Mouse (Mus musculus) MN1 (cell line): ENCODE data around the gene Pkm.

ENCODE experiments used
- DNase-seq: peaks from one replicate; pipeline ENCODE4 v3.0.0-alpha.2; 2016; ENCODE audit warnings: low spot score

Gene Pkm

DNA sequence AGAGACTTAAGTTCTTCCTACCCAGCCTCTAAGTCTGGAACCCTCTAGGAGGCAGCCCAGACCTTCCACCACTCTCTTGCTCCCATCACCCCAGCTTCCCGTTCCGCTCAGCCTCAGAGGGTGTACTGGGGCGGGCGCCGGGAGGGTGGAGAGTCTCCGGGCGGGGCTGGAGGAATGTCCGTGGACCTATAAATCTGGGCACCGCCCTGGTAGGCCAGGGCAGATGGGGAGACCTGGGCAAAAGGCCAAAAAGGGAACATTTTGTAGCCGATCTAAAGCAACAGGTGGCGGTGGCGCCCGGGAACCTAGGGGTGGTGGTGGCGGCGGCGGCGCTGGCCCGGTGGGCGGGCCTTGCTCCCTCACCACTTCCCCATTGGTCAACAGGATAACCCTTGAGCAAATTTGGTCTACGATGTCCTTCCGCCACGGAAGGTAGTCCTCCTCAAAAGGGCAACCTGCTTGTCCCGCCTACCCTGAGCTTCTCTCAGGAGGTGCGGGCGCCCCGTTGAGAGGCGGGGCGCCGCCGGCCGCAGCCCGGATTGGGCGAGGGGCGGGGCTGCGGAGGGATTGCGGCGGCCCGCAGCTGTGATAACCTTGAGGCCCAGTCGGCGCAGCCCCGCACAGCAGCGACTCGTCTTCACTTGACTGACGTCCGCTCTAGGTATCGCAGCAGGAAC lies at the start of gene Pkm:
TSS of gene Pkm (plus strand) at position 411 of the 677 bp plus-strand sequence.
- DNase-seq, result peak; percentile 99

DNA sequence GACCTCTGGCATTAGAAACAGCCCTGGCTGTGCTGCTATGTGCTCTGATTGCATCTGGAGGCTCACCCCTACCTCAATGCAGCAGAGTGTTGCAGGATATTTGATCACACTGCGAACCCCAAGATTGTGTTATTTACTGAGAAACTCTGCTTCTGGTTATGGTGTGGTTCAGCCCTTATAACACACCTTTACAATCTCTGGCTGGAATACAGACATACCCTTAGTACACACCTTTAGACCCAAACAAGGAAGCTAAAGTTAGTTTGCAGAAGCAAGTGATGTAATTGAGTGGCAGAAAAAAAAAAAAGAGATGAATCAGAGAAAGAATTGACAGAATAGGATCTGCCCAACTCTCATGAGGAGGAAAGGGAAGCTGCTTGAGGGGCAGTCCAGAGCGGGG lies 45.2 kb upstream of the Pkm start:
- no peak for DNase-seq

DNA sequence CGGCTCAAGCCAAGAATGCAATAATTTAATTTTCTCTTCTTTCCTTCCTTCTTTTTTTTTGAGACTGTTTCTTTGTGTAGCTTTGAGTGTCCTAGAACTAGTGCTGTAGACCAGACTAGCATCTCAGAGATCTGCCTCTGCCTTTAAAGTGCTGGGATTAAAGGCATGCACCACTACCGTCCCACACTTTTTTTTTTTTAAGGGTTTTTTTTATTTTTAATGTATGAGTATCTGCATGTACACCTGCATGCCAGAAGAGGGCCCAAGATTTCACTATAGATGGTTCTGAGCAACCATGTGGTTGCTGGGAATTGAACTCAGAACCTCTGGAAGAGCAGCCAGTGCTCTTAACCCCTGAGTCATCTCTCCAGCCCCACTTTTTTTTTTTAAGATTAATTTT lies 40.4 kb upstream of the Pkm start:
- DNase-seq, result no peak

DNA sequence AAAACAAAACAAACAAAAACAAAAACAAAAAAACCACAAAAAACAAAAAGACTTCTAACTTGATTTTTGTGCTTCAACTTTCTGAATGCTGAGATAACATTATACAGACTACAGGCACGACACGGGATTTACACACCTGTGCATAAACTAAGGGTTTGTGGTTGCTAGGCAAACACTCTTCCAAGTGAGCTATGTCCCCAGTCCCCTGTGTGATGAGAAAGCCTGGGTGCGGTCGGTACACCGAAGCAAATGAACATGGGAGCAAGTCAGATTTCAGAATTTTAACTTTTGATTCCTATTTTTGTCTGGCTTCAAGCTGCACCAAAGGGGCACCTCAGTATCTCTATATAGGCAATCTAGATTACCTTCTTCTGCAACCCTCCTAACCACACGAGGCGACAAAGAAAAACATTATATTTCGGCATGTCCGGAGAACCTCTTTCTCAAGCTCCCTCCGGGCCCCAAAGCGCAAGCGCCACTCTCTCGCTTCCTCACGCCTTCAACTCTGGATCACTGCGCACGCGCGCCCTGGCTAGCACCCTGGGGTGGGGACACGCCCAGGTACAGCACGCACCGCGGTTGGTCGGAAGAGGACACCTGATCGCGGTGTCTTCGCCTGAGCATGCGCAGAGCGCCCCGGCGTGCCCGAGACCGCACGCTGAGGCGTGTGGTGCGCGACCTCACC lies 39.4 kb upstream of the Pkm start, which contains the start of gene Parp6:
TSS of gene Parp6 (plus strand) at position 663 of the 685 bp plus-strand sequence.
- DNase-seq, result peak; percentile 99

DNA sequence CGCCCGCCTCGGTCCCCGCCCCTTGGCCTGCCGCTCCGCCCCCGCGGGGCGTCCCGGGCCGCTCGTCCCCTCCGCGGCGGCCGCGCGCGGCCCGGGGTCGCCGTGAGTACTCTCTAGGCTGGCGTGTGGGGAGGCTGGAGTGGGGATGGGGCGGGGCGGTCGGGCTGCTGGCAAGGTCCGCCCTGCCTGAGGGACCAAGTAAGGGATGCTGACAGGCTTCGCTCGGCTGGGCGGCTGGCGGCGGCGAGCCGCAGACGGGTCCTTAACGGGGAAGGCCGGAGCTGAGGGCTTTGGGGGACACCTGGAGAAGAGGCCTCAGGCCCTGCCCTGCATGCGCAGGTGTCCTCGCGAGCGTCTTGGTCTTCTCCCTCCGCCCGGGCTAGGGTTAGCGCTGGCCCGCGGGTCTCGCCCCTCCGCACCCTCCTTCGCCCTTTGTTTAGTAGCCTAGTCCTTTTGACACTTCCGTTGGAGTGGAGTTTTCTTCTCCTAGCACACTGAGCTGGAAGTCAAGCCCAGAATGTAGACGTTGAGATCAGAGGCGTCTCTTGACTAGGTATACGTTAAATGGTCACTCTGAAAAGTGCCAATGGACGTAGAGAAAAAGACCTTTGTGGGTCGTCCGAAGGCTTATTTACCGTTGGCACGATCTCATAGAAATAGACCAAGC lies 38.7 kb upstream of the Pkm start:
- no peak for DNase-seq

DNA sequence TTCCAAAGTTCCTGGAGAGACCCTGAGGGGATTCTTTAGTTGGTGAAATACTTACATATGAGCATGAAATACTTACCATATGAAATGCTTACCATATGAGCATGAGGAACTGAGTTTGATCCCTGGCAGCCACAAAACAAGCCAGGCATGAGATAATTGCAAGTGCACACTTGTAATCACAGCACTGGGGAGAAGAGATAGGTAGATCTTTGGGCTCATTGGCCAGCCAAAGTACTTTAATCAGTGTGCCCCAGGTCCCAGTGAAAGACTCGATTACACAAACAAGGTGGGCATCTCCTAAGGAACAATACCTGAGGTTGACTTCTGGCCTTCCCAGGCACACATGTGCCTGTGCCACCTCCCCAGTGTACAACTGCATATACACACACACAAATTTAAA lies 17.8 kb upstream of the Pkm start:
- no peak for DNase-seq

DNA sequence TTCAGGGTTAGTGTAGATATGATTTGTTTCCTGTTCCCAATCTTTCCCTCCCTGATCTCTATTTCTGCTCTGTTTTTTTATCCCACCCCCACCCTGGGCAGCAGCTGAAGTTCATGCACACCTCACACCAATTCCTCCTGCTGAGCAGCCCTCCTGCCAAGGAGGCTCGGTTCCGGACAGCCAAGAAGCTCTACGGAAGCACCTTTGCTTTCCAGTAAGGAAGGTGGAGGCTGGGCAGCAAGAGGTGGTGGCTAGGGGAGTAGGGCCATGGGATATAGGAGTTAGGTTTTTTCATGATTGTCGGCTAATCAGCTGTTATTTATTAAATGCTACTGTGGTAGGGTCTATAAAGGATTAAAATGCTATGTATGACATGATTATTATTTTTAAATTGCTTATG lies 16.2 kb upstream of the Pkm start:
- no peak for DNase-seq

DNA sequence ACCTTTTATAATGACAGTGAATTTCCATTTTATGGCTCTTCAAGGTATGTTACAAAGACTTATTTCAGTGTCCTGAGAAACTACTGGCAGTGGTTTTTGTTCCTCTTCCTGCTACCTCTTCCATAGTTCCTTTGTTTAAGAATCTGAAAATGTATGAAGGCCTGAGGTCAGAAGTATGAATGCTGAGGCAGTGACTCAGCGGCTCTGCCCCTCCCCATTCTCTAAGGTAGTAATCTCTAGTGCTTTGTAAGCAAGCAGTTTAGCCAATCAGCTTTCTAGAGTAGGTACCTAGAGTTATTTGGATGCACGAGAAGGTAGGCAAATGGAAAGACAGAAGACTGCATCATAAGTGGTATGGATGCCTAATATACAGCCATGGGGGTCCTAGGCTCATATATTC lies 14.8 kb upstream of the Pkm start:
- DNase-seq, result no peak

DNA sequence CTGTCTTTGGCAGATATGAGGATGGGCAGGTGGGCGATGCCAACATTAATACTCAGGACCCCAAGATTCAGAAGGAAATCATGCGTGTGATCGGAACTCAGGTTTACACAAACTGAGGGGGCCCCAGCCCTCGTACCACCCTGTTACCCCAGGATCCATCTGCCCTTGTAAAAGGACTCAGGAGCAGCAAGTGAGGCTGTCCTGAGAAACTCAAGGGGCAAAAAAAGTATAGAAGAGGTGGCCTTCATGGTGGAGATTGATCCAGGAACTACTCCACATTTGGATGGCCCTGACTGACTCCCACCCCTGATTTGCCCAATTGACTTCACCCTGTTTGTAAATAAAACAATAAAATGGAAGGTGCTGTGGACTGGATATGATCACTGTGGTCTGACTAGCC lies 6.3 kb upstream of the Pkm start:
- no peak for DNase-seq

DNA sequence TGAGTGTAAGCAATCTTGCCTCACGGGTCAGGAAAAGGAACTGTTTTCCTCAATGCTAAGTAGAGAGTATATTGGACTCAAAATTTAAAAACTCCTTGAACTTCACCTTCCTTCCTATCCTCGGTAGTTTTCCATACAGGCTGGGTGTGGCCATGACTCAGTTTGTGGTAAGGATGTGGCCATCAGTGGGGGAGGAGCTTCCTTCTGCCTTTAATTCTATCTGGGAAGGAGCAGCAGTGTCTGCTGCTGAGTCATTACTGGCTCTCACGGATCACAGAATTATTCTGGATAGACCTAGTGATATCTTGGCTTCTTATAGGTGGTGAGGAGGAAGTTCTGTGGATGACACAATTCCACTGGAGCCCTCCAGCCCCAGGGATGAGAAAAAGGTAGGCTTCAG lies 2.8 kb upstream of the Pkm start:
- DNase-seq, result peak; percentile 74

DNA sequence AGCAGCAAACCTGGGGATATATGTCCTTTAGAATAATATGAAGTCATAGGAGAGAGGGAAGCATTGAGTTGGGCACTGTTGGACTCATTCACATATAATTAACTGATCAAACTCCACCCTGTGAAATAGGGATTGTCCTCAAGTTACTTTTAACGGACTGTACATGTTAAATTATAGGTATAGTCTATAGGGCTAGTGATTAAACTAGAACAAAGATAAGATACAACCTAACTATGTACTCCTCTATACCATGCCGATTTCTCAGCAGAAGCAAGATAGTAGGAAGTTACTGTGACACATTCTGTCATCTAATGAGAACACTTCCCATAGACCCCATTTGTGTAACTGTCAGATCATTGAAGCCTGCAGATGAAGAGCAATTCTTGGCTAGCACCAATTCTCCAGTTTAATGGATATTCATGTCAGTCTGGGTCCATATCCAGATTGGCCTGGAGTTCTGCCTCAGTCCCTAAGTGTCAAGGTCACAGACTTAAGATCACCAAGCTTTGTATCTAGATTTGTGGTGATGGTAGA lies 1.7 kb upstream of the Pkm start:
- no peak for DNase-seq

DNA sequence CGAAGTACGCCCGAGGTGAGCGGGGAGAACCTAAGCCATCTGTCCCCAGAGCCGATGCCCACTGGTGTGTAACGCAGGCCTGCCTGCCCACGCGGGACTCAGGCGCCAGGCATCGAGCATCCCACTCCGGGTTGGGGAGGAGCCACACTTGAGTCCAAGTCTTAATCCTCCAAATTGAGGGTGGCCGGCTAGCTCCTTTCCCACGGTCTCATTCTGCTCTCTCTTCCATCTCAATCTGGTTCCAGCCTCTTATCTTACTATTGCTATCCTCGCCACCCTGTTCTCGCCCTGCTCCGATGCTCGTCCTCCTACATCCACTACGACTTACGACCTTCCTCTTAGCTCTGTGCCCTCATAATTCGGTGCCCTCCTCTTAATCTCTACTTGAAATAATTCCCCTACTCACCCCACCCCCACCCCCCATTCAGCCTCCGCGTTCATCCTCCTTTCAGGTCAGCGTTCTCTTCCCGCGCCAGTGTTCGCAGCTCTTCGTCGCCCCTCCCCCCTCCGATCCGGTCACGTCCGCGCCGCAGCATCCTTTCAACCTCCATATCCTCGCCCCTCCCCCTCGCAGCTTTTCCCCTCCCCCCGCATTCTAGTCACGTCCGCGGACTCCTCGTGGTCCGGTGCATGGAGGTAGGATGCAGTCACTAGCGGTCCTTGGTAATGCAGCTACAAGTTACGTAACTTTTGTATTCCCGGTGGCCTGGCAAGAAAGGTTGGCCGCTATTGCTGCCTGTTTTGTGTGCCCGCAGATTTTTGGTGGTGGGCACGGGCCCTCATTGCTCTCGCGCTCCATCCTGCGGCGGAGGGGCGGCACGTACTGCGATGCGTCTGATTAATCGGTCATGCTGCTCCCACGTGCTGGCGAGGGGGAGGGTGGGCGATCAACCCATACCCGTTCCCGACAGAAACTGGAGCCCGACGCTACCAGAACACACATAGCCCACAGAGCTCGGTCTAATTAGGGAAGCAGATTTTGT lies 758 bp downstream of the Pkm start:
- DNase-seq, result peak; percentile 86

DNA sequence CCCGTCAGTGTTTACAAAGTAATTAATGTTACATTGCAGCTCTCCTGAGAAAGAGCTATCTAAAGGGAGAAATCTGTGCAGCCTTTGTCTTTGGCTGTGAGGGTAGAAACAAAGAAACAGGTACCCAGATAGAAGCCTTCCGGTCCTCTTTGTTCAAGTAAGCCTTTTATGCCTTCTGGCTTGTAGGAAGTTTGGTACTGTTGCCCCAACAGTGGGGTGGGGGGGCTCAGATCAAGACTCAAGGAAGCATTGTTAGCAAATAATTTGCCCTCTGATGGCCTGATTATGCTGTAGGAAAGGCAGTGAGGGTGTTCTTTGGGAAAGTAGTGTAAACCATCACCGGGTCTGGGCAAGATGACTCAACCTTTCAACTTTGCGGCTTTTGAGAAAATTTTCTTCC lies 2.0 kb downstream of the Pkm start:
- peak; percentile 21 for DNase-seq

DNA sequence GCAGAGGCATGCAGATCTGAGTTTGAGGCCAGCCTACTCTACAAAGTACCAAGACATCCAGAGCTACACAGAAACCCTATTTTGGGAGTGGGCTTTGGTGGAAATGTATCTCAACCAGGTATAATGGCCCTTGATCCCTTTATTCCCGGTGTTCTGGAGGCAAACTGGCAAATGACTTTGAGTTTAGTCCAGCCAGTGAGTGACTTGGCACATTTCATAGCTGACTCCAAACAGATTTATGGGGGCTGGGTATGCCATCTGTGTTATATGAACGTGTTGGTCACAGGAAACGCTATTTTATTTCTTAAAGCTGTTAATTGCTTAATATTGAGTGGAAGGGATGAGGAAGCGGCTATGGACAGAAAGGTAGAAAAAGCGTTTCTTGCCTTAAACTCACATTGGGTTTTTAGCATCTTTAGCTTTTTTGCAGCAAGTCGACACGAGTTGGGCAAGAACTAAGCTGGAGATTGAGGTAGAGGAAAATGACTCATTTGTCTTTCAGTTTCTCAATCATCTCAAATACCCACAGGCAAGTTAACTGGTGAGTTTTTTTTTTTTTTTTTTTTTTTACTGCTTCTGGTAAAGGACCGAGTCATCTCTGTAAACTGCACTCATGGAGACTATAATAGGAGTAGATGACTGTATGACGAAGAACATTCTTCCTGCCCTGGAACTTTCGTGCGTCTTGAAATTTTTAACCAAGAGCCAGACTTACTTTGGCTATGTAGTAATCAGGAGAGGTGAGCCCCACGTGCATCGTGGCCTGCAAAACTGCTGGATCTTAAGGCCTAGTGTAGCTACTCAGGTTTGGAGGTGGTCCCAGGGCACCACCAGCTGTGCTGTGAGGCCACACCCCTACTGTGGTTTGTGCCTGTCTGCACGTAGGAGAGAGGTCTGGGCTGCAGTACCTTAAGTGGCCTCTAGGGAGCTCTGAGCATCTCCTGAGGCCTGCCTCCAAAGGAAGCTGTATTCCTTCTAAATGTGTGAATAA lies 3.2 kb downstream of the Pkm start:
- DNase-seq, result peak; percentile 89

DNA sequence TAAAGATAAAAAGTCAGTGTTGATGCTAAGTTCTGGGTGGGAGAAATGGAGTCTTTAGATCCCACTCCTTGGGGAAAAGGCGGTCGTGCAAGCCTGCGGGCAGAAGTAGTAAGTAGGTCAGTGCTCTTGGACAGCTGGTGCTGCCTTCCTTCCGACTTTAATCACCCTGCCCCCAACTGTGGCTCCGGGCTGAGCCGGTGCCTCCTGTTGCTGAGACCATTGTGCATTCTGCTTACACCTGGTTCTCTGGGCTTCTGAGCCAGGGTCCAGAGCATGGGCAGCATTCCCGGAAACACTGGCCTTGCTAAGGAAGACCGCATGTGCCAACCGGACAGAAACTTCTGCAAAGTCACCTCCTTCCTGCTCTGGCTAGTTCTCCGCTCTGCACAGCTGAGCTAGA lies 4.3 kb downstream of the Pkm start:
- DNase-seq, result peak; percentile 20

DNA sequence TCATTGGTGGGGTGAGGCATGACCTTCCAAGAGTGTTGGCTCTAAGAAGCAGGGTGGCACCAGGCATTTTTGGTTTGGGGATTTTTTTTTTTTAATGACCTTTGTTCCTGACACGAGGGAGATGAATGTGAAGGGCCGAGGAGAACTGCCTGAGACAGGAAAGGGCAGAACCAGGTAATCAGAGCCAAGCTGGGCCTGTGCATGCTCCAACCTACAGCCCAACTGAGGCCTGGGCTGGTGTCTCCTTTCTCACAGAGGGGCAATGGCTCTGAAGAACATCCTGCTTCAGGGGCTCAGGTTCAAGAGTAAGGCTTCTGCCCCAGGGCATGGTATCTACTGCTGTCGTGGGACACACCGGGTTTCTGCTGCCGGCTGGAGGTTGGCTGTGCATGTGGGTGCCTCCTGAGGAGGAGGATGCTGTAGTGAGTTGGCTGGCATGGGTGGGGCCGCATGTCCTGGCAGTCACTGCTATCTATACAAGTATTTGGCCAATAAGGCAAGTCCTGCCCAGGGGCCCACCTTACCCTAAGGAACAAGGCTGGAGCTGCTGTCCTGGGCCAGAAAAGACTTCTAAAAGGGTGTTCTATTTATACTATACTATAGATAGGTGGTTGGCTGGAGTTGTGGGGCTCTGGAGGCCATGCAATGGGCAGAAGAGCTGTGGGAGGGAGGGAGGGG lies 5.3 kb downstream of the Pkm start:
- no peak for DNase-seq

DNA sequence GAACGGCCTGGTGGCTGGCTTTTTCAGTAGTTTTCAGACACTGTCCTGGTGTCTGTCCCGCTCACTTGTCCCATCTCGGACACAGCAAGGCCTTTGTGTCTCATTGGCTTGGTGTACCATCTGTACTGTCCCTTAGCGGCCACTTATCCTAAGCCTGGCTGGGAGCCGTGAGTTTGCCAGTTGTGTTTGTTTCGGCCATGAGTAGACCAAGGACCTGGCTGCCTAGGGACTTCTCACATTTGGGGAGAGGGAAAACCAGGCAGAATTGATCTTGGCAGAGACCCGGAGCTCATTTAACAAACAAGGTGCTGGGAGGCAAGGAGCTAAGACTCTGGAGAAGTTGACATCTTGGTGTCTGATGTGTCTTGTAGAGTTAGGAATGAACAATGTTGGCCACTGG lies 7.1 kb downstream of the Pkm start:
- no peak for DNase-seq

DNA sequence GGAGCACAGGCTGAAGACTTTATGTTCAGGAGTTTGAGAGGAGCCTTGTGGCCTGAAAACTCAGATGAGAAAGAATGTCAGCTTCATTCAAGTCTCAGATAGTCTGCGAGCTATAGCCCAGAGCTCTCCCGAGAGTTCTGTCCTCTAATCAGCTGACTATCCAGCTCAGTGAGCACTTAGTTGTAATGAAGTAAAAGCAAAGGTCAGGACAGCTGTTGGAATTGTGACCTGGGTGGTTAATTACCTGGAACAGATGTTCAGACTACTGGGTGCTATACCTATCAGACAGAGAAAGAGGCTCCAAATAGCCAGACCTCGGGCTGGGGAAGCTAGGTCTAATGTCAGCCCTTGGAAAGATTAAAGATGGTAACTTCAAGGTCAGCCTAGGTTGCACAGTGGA lies 7.8 kb downstream of the Pkm start:
- DNase-seq, result no peak

DNA sequence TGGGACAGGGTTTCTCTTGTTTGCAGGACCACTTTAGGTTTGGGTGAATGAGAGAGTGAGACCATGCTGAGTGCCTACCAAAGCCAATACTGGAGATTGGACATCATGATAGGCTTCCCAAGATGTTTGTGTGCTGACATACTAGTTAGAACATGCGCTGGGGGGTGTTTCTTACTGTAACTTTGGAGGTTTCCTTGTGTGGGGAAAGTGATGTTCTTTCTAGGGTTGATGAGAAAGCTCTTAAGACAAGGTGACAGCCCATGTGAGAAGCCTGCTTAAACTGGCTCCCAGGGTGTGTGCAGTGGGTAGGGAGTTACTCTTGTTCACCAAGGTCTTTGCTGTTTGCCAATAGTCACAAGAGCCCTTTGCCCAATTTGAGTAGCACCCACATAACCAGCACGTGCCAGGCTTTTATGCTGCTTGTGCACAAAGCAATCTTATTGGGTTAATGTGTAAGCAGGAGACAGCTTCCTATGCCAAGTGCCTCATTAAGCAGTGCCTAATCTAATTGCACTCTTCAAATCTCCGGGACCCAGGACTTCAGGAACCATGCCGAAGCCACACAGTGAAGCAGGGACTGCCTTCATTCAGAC lies 8.6 kb downstream of the Pkm start:
- DNase-seq, result peak; percentile 66

DNA sequence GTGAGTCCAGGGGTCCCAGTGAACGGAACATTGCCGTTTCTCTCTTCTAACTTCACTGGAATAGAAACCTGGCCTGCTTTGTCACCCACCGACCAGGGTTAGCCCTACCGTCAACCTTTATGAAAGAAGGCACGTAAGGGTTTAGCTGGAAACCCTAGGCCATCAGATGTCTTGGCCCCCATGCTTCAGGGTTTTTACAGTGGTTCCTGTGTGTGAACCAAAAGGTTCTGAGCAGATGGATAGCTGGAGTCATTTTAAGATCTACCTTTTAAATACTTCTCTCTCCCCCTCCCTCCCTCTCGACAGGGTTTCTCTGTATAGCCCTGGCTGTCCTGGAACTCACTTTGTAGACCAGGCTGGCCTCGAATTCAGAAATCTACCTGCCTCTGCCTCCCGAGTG lies 9.8 kb downstream of the Pkm start:
- DNase-seq, result no peak
